In the genomic region with DNA sequence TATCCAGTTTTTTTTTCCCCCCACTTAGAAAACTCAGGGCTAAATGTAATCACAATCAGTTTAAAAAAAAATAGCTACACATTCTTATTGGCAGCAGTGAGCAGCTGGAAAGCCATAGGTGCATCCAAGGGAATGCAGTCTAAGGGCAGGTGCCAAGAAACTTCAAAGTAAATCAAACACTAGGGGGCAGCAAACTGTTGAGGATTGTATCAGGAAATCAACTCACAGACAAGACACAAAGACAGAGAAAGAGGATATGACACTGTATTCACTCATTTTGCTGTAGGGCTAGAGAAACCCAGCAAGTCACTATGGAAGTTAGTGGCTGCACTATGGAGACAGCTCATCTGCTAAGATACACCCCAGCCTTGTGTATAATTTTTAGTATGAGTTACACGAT, we compare ENCODE assay signal across 8 mouse cellular contexts. TPM values are rescaled to one million over a fixed set of nuclear protein-coding genes. Genes with fewer than 3 reads are reported as not detected.
DNase-seq lines count a peak whose midpoint lies in the region; ATAC-seq lines count a peak whose summit lies in the region.

No protein-coding gene starts in this region.

- intact Hi-C loops in heart, postnatal 10 days (cut with DNase I): loop anchor here (1.0 to 5.0 kb wide), 3 partner anchors 78 to 428 kb away; no protein-coding TSS in a partner anchor

- no peaks in the 10 kb centered on the region for H3K9me3 ChIP-seq in forebrain, embryonic 15.5 days
- H3K9me3 ChIP-seq in forebrain, embryonic 13.5 days (replicated peaks): no peaks in the 10 kb centered on the region

- no peak for ATAC-seq in forebrain, embryonic 15.5 days (replicated peaks)
- no peak for ATAC-seq in forebrain, embryonic 13.5 days
- ATAC-seq in megakaryocyte progenitor cell, adult 5-6 weeks (replicated peaks; ENCODE audit: poor library complexity): peak; percentile 35

- 66% methylated on average over 1 of the region's 1 CpGs for WGBS in forebrain, embryonic 15.5 days
- WGBS in forebrain, embryonic 13.5 days: 73% methylated on average over 1 of the region's 1 CpGs

- peaks cover 38% of the 10 kb centered on the region for H3K4me1 ChIP-seq in forebrain, embryonic 15.5 days
- peaks cover 41% of the 10 kb centered on the region for H3K4me1 ChIP-seq in forebrain, embryonic 13.5 days

- DNase-seq in T-cell, adult 2 months (ENCODE audit: low spot score): peak; percentile 74
- peak; percentile 74 to 82 for DNase-seq in cerebellum, postnatal 14 days
- peak; percentile 83 to 85 for DNase-seq in heart, postnatal 10 days
- peak; percentile 51 to 62 for DNase-seq in layer of hippocampus, adult 8-10 months (ENCODE audit: low spot score in 2 of 2)
- peak; percentile 51 to 70 for DNase-seq in right cerebral cortex, postnatal 36 days (ENCODE audit: low spot score in 2 of 2)

- H3K36me3 ChIP-seq in forebrain, embryonic 15.5 days: no peaks in the 10 kb centered on the region
- no peaks in the 10 kb centered on the region for H3K36me3 ChIP-seq in forebrain, embryonic 13.5 days (ENCODE audit: poor library complexity, severe bottlenecking)

- H3K4me3 ChIP-seq in forebrain, embryonic 15.5 days: no peak overlapping the region
- H3K4me3 ChIP-seq in forebrain, embryonic 13.5 days: no peak overlapping the region

- no peak overlapping the region for H3K4me2 ChIP-seq in forebrain, embryonic 15.5 days (replicated peaks)
- no peak overlapping the region for H3K4me2 ChIP-seq in forebrain, embryonic 13.5 days

- H3K9ac ChIP-seq in forebrain, embryonic 15.5 days (replicated peaks): no peak overlapping the region
- H3K9ac ChIP-seq in forebrain, embryonic 13.5 days: no peak overlapping the region

- H3K27ac ChIP-seq in forebrain, embryonic 15.5 days (replicated peaks): peak overlapping the region; percentile 14; the same call in 1 of the 2 replicates
- H3K27ac ChIP-seq in forebrain, embryonic 13.5 days: no peak overlapping the region

- H3K27me3 ChIP-seq in forebrain, embryonic 15.5 days: no peaks in the 10 kb centered on the region
- no peaks in the 10 kb centered on the region for H3K27me3 ChIP-seq in forebrain, embryonic 13.5 days

RNA-seq across cellular contexts. Expression of a gene that starts 42.9 kb away (rescaled TPM):
- polyA plus RNA-seq in forebrain, embryonic 15.5 days (2015; fragmentation: Nextera tagmentation; extraction: Ambion mirVana): 54.1 and 58.3 TPM in 2 replicates
- 53.9 and 56.5 TPM in 2 replicates for polyA plus RNA-seq in forebrain, embryonic 13.5 days (2015; fragmentation: Nextera tagmentation; extraction: Ambion mirVana)
- 10 to 100 TPM; 19.0 to 22.2 TPM for total RNA-seq in heart, postnatal 10 days (2021)
- 100 to 1,000 TPM in 2 of 4 experiments, 10 to 100 TPM in 2; 83.4 to 108 (median 97.0) TPM for total RNA-seq in layer of hippocampus, adult 8-10 months (2022)
- total RNA-seq in megakaryocyte progenitor cell, adult 5-6 weeks (2015): 22.0 and 25.4 TPM in 2 replicates
- total RNA-seq in megakaryocyte progenitor cell, adult 5-6 weeks (2017): 14.2 and 18.1 TPM in 2 replicates
